Mouse (Mus musculus): ENCODE measurements around the gene Tmod3.

- no peak for TF ChIP-seq CTCF (IDR thresholded peaks at IDR 0.05; ENCODE audit: low read depth, low read length)
- TF ChIP-seq GATA1 (IDR thresholded peaks at IDR 0.05; ENCODE audit: borderline replicate concordance, low read length) = no peak
- no peak for TF ChIP-seq TAL1 (conservative IDR thresholded peaks at IDR 0.05; ENCODE audit: low read depth, low read length)
- no peak for TF ChIP-seq POLR2AphosphoS5 (IDR thresholded peaks at IDR 0.05; ENCODE audit: insufficient replicate concordance, low read depth, low read length)
Measured at GRCm38 (mm10) chr9:75523646-75524045, 35.8 kb downstream of the Tmod3 start.

Measured in G1E (cell line).